Mouse (Mus musculus) gastrocnemius, postnatal 14 days (tissue): ENCODE results near the gene P2ry14. TPM values are rescaled to one million over a fixed set of nuclear protein-coding genes. Genes with fewer than 3 reads are reported as not detected.
A peak's percentile ranks its signal among the peaks of the same experiment; 100 is the strongest.

ENCODE experiments used
- DNase-seq: peaks from one replicate; pipeline ENCODE4 v3.0.0; 2021; ENCODE audit warnings: mixed read lengths
- intact Hi-C: fragments of 180-260 bp; cut with DNase I; formaldehyde crosslinking; loops from one replicate; pipeline ENCODE4 v1.15.1; 2025; ENCODE audit warnings: low total_unique reads
- long read RNA-seq, 2 experiments: library from polyadenylated mRNA; stranded (forward); transcript quantifications; one replicate each; pipeline ENCODE4 v2.0.0; 2021
- total RNA-seq, 2 experiments: library from RNA; stranded (reverse); gene quantifications; 2 replicates each; pipeline ENCODE4 v1.2.3; 2021

The P2ry14 gene
- 1 to 10 TPM; 2.8 to 3.1 TPM for total RNA-seq
- long read RNA-seq, experiment 1, partial matches to known transcripts: 0 of 3 reads
- long read RNA-seq, experiment 1, other reads (novel, unspliced or antisense): 0 of 3 reads
- long read RNA-seq, experiment 2, partial matches to known transcripts: 0 of 5 reads
- long read RNA-seq, experiment 2, other reads (novel, unspliced or antisense): 1 of 5 reads

DNA sequence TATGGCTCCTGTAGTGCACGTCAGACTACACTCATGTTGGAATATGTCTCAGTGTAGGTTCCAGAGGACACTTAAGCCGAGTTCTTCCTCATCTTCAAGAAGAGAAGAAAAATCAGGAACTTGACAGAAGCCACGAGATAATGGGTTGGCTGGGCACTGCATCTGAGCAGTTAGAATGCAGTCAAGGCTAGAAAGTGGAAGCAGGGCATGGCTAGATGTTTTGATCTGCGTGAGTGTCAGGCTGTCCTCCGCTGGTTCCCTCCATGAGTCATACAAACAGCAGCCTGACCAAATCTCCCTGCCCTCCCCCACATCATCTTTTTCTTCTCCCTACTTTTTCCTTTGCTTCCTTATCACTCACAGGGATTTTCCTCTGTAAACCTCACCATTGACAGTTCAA, at the start of gene P2ry14:
P2ry14 (minus strand) TSS at position 195 of the 400 bp plus-strand sequence.
- DNase-seq: no peak
- intact Hi-C loops: no loop called here

- no peak for DNase-seq
- intact Hi-C loops: no loop called here
These were observed 44.0 kb upstream of the P2ry14 start for GRCm38 (mm10) chr3:59197329-59197948.

DNA sequence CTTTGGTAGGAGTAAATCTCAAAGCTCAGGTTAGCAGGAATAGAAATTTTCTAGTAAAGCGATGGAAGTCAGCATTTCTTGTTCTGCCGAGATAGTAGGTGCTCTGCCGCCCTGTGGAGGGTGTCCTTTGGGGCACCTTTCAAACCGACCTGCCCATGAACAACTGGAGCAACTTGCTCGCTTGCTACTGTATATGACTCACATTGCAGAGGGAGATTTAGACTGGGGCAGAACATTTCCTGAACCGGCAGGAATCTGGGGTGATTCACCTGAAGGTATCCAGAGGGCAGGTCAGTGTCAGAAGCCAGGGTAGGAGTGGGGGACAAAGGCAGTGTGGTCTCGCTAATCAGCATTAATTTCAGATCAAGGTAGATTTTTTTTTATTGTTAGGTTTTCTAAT, 41.5 kb upstream of the P2ry14 start, which contains the start of gene Gpr87:
Gpr87 (minus strand) TSS at position 167 of the 400 bp plus-strand sequence.
- intact Hi-C loops: no loop called here
- DNase-seq: no peak

DNA sequence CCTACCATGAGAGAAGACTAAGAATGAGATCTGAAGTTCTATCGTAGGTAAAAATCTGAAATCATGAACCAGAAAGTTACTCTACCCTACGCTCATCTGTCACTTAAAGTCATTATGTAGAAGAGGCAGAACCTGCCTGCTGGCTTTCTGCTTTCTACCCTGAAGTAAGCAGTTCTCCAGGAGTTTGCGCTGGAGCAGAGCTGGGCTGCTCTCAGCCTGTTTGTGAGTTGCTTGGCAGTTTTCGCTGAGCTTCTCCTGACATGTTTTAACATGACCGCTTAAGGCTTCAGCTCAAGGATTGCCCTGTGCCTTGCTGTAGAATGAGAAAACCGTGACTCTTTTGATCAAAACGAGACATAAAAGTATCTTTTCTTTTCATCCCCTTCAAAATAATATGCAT, 40.7 kb upstream of the P2ry14 start:
- intact Hi-C loops: no loop called here
- no peak for DNase-seq

- intact Hi-C loops: no loop called here
These were observed 38.3 kb upstream of the P2ry14 start for GRCm38 (mm10) chr3:59191674-59192073.

GRCm38 (mm10) chr3:59187336-59187735, 33.9 kb upstream of the P2ry14 start:
- intact Hi-C loops: no loop called here
- no peak for DNase-seq

More at GRCm38 (mm10) chr3:59191674-59192073, 38.3 kb upstream of the P2ry14 start:
- no peak for DNase-seq

- intact Hi-C loops: no loop called here
- no peak for DNase-seq
These were observed 32.2 kb upstream of the P2ry14 start for GRCm38 (mm10) chr3:59185662-59186061.

DNA sequence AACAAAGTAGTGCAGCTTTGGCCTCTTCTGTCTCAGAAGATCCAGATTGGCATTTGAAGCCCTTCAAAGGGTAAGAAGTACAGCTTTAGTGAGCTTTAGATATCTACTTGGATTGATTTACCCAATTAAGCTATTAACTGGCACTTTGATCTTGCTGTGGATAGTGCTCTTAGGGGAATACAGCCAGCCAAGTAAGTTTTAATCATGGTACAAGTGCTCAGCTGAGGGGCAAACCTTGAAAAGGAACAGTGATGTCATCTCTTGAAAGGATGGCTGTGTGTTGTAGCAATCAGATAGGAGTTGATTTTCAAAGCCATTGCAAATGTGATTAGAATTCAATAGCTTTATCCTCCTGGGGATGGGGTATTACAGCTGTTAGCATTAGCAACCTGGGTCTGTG, 28.7 kb upstream of the P2ry14 start:
- no peak for DNase-seq
- intact Hi-C loops: no loop called here

GRCm38 (mm10) chr3:59181134-59181533, 27.7 kb upstream of the P2ry14 start:
- intact Hi-C loops: no loop called here
- no peak for DNase-seq

DNA sequence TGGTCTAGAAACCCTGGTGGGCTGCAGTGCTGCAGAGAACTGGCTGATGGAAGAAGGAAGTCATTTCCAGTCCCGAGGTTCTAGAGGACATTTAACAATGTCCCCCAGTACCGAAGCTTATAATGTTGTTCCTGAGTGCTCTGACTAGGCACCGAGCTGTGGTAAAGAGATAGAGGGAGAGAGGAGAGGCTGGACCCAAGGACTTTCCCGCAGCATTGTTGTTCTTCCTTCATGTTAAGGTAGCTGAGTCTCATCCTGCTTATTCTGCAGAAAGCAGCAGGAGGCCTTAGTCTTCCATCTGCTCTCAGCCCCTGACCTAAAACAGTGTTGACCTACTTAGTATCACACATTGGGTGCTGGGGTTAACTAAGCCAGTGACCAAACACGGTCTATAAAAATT, 23.5 kb upstream of the P2ry14 start:
- intact Hi-C loops: no loop called here
- DNase-seq: no peak

GRCm38 (mm10) chr3:59175234-59175633, 21.8 kb upstream of the P2ry14 start:
- peak; percentile 14 for DNase-seq
- intact Hi-C loops: no loop called here

DNA sequence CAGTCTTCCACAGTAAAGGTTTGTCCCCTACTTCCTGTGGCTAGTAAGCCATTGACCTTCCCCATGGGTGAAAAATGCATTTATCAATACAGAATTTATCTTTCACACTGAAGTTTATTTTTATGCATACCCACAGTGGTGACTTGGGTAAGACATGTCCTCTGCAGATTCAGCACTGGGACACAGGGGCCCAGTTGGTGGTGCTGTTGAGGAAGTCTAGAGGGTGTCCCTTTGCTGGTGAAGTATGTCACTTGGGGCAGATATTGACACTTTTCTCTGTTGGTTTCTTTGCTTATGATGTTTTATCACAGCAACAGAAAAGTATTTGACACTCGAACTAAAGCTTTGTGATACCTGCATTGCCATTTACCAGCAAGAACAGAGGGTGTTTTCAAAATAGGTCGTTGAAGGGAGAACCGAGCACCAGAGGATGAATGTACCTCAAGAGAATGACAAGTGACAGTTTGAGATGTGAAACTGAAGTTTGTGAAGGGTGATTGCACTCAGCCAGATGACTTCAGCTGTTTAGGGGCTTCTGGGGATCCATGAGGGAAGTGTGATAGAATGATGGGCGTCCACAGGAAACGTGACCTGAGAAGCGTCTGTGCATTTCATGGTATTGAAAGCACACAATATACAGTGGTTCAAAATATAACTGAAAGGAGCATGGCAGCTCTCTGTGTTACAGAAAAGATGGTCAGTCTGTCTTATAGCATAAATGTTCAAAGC, 21.2 kb upstream of the P2ry14 start:
- intact Hi-C loops: no loop called here

GRCm38 (mm10) chr3:59169921-59170627, 16.7 kb upstream of the P2ry14 start:
- DNase-seq: no peak
- intact Hi-C loops: no loop called here

More for the DNA sequence above, 21.2 kb upstream of the P2ry14 start:
- DNase-seq: no peak

- DNase-seq: no peak
- intact Hi-C loops: no loop called here
These were observed 15.8 kb upstream of the P2ry14 start for GRCm38 (mm10) chr3:59169215-59169614.

DNA sequence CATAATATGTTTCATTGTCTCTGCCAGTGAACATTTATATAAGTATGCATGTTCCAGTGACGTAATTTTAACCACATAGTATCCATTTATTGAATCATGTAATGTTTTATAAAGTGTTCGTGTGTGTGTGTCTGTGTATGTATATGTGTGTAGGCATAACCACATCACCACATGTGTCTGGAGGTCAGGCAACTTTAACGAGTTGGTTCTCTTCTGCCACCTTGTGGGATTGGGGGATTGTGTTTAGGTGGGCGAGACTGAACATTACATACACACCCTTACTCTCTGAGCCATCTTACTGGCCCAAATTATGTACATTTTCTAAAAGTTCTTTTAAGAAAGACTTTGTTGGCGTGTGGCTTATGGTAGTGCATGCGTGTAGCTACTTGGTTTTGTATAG, 15.1 kb upstream of the P2ry14 start:
- intact Hi-C loops: no loop called here

GRCm38 (mm10) chr3:59167417-59168054, 14.1 kb upstream of the P2ry14 start:
- intact Hi-C loops: no loop called here
- no peak for DNase-seq

More for the DNA sequence above, 15.1 kb upstream of the P2ry14 start:
- DNase-seq: no peak

DNA sequence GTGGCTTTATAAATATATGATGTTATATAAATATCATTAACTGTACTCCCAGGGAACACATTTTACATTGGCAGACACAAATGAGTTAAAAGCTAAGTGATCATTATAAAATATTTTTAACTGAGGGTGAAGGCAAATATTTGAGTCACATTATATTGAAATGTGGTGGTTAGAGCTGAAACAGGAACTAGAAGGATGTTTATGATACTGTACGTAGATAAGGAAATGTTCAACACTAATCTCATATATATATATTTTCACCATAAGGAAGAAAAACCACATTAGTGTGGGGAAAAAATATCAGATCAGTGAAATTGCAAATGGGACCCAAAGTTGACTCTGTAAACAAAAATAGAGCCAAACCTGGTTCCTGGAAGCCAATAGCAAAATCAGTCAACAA, 7.0 kb upstream of the P2ry14 start:
- intact Hi-C loops: no loop called here
- DNase-seq: no peak

DNA sequence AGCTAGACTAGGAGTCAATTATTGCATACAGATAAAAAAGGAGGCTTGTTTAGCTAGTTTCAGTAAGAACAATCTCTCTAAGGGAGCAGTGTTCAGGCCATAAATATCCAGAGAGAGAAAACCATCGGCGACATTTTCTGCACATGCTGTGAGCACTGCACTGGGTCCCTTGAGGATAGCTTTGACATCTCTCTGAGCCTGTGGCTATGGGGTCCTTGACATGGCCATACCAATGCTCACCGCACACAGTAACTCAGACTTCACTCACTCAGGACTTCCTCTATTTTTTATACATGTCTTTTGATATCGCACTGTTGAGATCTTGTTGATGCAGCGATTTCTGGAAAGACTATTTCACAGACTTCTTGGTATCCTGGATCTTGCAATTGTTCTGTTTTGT, 3.6 kb upstream of the P2ry14 start:
- intact Hi-C loops: no loop called here

GRCm38 (mm10) chr3:59155404-59155803, 2.0 kb upstream of the P2ry14 start:
- intact Hi-C loops: no loop called here
- no peak for DNase-seq

More for the DNA sequence above, 3.6 kb upstream of the P2ry14 start:
- DNase-seq: no peak

GRCm38 (mm10) chr3:59154888-59155287, 1.5 kb upstream of the P2ry14 start:
- no peak for DNase-seq
- intact Hi-C loops: no loop called here
